Mouse (Mus musculus): ENCODE measurements around the gene Hist1h1a. TPM values are rescaled to one million over a fixed set of nuclear protein-coding genes. Genes with fewer than 3 reads are reported as not detected.
"Not testable (repeated sequence)": the region's sequence is repeated elsewhere in the genome, so short reads cannot be mapped to it uniquely, and the experiment has no call there.

Hist1h1a gene
- total and polyA plus RNA-seq, 3 experiments, result 2.4 to 1,163 (median 30.9) TPM

GRCm38 (mm10) chr13:23746201-23747080 lies 17.0 kb upstream of the Hist1h1a start, which contains the start of gene Hist1h2bb:
Hist1h2bb (plus strand) TSS chr13:23746734.
- in situ Hi-C loops (cut with MboI; ENCODE audit: low pct_ligation_motif_present, low pct_unique_long_range_greater_than_20kb, low sequenced_read_pairs); H3K36me3 ChIP-seq (replicated peaks in 1 of 2; ENCODE audit: control insufficient read depth in 1 of 2, insufficient read depth in 1 of 2, low read length in 1 of 2); H3K79me2 ChIP-seq (replicated peaks; ENCODE audit: control insufficient read depth, extremely low read depth, insufficient read depth, poor library complexity, severe bottlenecking); H3K27me3 ChIP-seq (replicated peaks); H3K9me3 ChIP-seq (replicated peaks; ENCODE audit: low read length): not testable (repeated sequence)
- Histone ChIP-seq H3K4me3 (replicated peaks in 1 of 3; ENCODE audit: low read depth in 2 of 3, low read length in 2 of 3, poor library complexity in 1 of 3) (peak within 1 kb of the TSS; percentile 4 to 49 (median 49)), H3K9ac (ENCODE audit: insufficient read depth, low read depth) (peak within 1 kb of the TSS; percentile 99), H3K27ac (ENCODE audit: insufficient read depth, low read depth) (peak within 1 kb of the TSS; percentile 99), H3K4me1 (ENCODE audit: control insufficient read depth in 1 of 2, insufficient read depth in 2 of 2) (peaks cover 3 to 45% of the 10 kb centered on the region in 2 experiments; a peak in 3 of 4 replicates), H3K4me2 (ENCODE audit: insufficient read depth, low read depth, poor library complexity, severe bottlenecking) (peak within 1 kb of the TSS; percentile 93; the same call in 1 of the 2 replicates)
- TF ChIP-seq MXI1 (IDR thresholded peaks at IDR 0.05; ENCODE audit: low read depth, low read length) (peak; percentile 72), HCFC1 (IDR thresholded peaks at IDR 0.05; ENCODE audit: low read depth, low read length) (peak; percentile 63), NELFE (IDR thresholded peaks at IDR 0.05; ENCODE audit: low read depth, low read length) (peak; percentile 99), TBP (conservative IDR thresholded peaks at IDR 0.05; ENCODE audit: low read depth, low read length) (peak; percentile 99), POLR2AphosphoS2 (IDR thresholded peaks at IDR 0.05; ENCODE audit: low read depth, low read length) (peak; percentile 99; the same call in 1 of the 2 replicates), SIN3A (IDR thresholded peaks at IDR 0.05; ENCODE audit: low read length) (peak; percentile 57; the same call in 1 of the 2 replicates), ELF1 (IDR thresholded peaks at IDR 0.05; ENCODE audit: low read depth, low read length) (0 out of 2 replicates have a peak, but pooled peaks have one; percentile 8), POLR2A (IDR thresholded peaks at IDR 0.05; ENCODE audit: low read depth, low read length) (peak; percentile 97), UBTF (IDR thresholded peaks at IDR 0.05; ENCODE audit: low read depth, low read length) (peak; percentile 94; the same call in 1 of the 2 replicates), RCOR1 (conservative IDR thresholded peaks at IDR 0.05; ENCODE audit: low read depth, low read length) (peak; percentile 52), NRF1 (IDR thresholded peaks at IDR 0.05; ENCODE audit: low read depth, low read length) (peak; percentile 76), ZMIZ1 (IDR thresholded peaks at IDR 0.05; ENCODE audit: low read depth, low read length) (peak; percentile 99), MEF2A (IDR thresholded peaks at IDR 0.05; ENCODE audit: borderline replicate concordance, low read depth, low read length) (peak; percentile 50; the same call in 1 of the 2 replicates), CHD2 (IDR thresholded peaks at IDR 0.05; ENCODE audit: low read length) (peak; percentile 93), TCF12 (IDR thresholded peaks at IDR 0.05; ENCODE audit: low read depth, low read length) (peak; percentile 96)
- peak; percentile 94 for DNase-seq (ENCODE audit: extremely low read depth)
- dilution Hi-C loops (cut with MboI; ENCODE audit: extremely low pct_ligation_motif_present, extremely low pct_unique_long_range_greater_than_20kb, low sequenced_read_pairs), result loop anchor here (10.0 kb wide), 1 partner anchor 52 kb away; the partner anchor contains the start of genes Hist1h1t and Hist1h4c

GRCm38 (mm10) chr13:23747081-23747891 lies 16.2 kb upstream of the Hist1h1a start:
- Histone ChIP-seq H3K36me3 (replicated peaks in 1 of 2; ENCODE audit: control insufficient read depth in 1 of 2, insufficient read depth in 1 of 2, low read length in 1 of 2) (no peaks in the 10 kb centered on the region), H3K27ac (ENCODE audit: insufficient read depth, low read depth) (peak overlapping the region; percentile 99), H3K27me3 (replicated peaks) (no peaks in the 10 kb centered on the region), H3K9ac (ENCODE audit: insufficient read depth, low read depth) (peak overlapping the region; percentile 90), H3K4me2 (ENCODE audit: insufficient read depth, low read depth, poor library complexity, severe bottlenecking) (peak overlapping the region; percentile 93; the same call in 1 of the 2 replicates), H3K4me3 (replicated peaks in 1 of 3; ENCODE audit: low read depth in 2 of 3, low read length in 2 of 3, poor library complexity in 1 of 3) (peak overlapping the region in 1 of 3 experiments; percentile 48), H3K4me1 (ENCODE audit: control insufficient read depth in 1 of 2, insufficient read depth in 2 of 2) (peaks cover 3 to 37% of the 10 kb centered on the region in 2 experiments; a peak in 3 of 4 replicates), H3K79me2 (replicated peaks; ENCODE audit: control insufficient read depth, extremely low read depth, insufficient read depth, poor library complexity, severe bottlenecking) (no peaks in the 10 kb centered on the region), H3K9me3 (replicated peaks; ENCODE audit: low read length) (no peaks in the 10 kb centered on the region)
- in situ Hi-C loops (cut with MboI; ENCODE audit: low pct_ligation_motif_present, low pct_unique_long_range_greater_than_20kb, low sequenced_read_pairs) (no loop called here), dilution Hi-C loops (cut with MboI; ENCODE audit: extremely low pct_ligation_motif_present, extremely low pct_unique_long_range_greater_than_20kb, low sequenced_read_pairs) (loop anchor here (10.0 kb wide), 1 partner anchor 52 kb away; the partner anchor contains the start of genes Hist1h1t and Hist1h4c)
- no peak for DNase-seq (ENCODE audit: extremely low read depth)
- TF ChIP-seq ZMIZ1 (IDR thresholded peaks at IDR 0.05; ENCODE audit: low read depth, low read length) (peak; percentile 99), POLR2A (IDR thresholded peaks at IDR 0.05; ENCODE audit: low read depth, low read length) (peak; percentile 91), RAD21 (IDR thresholded peaks at IDR 0.05; ENCODE audit: low read depth, low read length) (no peak), IRF4 (IDR thresholded peaks at IDR 0.05; ENCODE audit: low read depth, low read length) (no peak), EP300 (IDR thresholded peaks at IDR 0.05; ENCODE audit: low read length) (no peak), NELFE (IDR thresholded peaks at IDR 0.05; ENCODE audit: low read depth, low read length) (0 out of 2 replicates have a peak, but pooled peaks have one; percentile 60), TBP (conservative IDR thresholded peaks at IDR 0.05; ENCODE audit: low read depth, low read length) (peak; percentile 54; the same call in 1 of the 2 replicates), UBTF (IDR thresholded peaks at IDR 0.05; ENCODE audit: low read depth, low read length) (peak; percentile 92; the same call in 1 of the 2 replicates), CHD1 (IDR thresholded peaks at IDR 0.05; ENCODE audit: low read depth, low read length) (peak; percentile 60), POLR2AphosphoS2 (IDR thresholded peaks at IDR 0.05; ENCODE audit: low read depth, low read length) (peak; percentile 100), RCOR1 (conservative IDR thresholded peaks at IDR 0.05; ENCODE audit: low read depth, low read length) (peak; percentile 68), E2F4 (IDR thresholded peaks at IDR 0.05; ENCODE audit: insufficient replicate concordance, low read depth, low read length) (0 out of 2 replicates have a peak, but pooled peaks have one; percentile 20), TCF12 (IDR thresholded peaks at IDR 0.05; ENCODE audit: low read depth, low read length) (no peak), ZKSCAN1 (IDR thresholded peaks at IDR 0.05; ENCODE audit: borderline replicate concordance, low read depth, low read length) (no peak), USF2 (conservative IDR thresholded peaks at IDR 0.05; ENCODE audit: low read depth, low read length) (peak; percentile 9; the same call in 1 of the 2 replicates), ZNF384 (IDR thresholded peaks at IDR 0.05; ENCODE audit: low read depth, low read length) (0 out of 2 replicates have a peak, but pooled peaks have one; percentile 29), SIN3A (IDR thresholded peaks at IDR 0.05; ENCODE audit: low read length) (peak; percentile 47; the same call in 1 of the 2 replicates)

All from CH12.LX (cell line).